Mouse (Mus musculus): Measurements from ENCODE around the gene Lamb3. TPM values are rescaled to one million over a fixed set of nuclear protein-coding genes. Genes with fewer than 3 reads are reported as not detected.

The Lamb3 gene
- total RNA-seq, 2 experiments from 2014 or later = 8.5 to 13.5 TPM

DNA sequence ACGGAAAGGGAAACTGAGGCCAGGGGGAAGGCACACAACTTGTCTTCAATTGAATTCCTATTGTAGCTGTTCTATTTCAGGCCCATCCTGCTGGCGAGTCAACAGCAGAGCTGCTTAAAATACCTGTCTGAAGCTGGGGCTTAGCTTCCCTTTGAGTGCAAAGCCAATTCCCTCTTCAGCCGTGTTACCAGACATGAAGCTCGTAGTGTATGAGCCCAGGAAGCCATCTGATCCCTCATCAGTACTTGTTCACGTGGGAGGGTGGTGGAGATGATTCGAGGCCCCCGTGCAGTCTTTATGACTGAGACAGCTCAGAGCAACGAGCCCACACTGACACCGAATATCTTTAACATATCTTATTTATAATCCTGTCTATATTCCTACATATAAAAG is 108.9 kb downstream of the Lamb3 start:
- DNase-seq = peak in 1 of 2 experiments; percentile 70

- DNase-seq = peak; percentile 87 to 94
Measured at GRCm38 (mm10) chr1:193317159-193317559, 109.7 kb downstream of the Lamb3 start.

DNA sequence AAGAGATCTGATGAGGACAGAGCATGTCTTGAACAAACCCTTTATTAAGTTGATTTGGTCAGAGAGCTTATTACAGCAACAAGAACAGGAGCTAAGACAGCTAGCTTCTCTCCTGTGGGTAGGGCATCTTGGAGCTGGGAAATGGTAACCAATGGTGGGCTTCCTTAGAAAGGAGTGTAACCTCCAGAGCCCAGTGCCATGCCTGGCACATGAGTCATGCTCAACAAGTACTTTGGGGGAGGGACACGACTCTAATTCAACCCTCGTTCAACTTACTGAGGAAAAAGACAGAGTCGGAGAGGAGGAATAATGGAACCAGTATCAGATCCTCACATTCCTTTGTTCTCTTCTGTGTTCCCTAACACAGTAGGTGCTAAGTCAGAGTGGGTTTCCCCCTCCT is 112.2 kb downstream of the Lamb3 start:
- DNase-seq = no peak

GRCm38 (mm10) chr1:193320398-193320797 is 112.9 kb downstream of the Lamb3 start:
- DNase-seq = no peak

DNA sequence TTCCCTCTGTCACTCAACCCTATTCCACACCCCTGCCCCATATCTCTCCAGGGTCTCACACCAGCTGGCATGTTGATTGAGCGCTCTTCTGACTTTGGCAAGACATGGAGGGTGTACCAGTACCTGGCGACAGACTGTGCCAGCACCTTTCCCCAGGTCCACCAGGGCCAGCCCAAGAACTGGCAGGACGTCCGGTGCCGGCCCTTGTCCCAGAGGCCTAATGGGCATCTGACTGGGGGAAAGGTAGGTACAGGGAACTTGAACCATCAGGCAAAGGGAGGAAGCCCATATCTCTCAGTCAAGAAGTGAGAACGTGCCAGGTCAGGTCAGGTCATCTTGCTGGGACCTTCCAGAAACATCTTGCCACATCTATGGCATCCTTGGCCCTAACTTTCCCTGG is 116.2 kb downstream of the Lamb3 start:
- no peak for DNase-seq

DNA sequence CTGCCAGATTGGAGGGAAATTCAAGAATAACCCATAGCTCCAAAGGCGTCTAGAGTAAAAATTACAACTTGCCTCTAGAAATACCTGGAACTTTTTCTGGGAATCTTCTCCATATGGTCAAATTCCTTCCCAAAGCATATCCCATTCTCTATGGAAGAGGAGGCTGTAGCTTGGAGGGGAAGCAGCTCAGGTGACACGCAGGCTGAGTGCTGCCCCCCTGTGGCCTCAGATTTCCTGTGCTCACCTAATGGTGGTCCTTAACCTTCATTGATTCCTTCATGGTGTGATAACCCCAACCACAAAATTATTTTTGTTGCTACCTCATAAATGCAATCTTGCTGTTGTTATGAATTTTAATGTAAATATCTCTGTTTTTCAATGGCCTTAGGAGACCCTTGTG is 116.7 kb downstream of the Lamb3 start:
- peak in 1 of 2 experiments; percentile 75 for DNase-seq

- no peak for DNase-seq
Measured at GRCm38 (mm10) chr1:193325891-193326290, 118.4 kb downstream of the Lamb3 start.

- DNase-seq = peak; percentile 47
Measured at GRCm38 (mm10) chr1:193326456-193327145, 119.1 kb downstream of the Lamb3 start.

GRCm38 (mm10) chr1:193327216-193327615 is 119.7 kb downstream of the Lamb3 start:
- DNase-seq = no peak

DNA sequence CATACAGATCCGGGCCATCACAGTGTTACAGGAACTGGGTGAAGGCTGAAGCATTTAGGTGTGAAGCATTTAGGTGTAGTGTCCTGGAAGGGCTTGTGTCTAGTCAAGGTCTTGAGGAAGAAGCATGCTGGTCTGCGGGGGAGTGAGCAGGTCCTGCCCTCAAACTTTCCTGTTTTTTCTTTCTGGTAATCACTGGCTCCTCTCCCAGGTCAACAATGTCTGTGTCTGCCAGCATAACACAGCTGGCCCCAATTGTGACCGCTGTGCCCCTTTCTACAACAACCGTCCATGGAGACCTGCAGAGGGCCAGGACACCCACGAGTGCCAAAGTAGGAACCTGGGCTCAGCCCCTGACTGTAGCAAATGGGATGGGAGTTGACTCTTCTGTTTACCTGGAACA is 120.2 kb downstream of the Lamb3 start:
- DNase-seq = no peak

DNA sequence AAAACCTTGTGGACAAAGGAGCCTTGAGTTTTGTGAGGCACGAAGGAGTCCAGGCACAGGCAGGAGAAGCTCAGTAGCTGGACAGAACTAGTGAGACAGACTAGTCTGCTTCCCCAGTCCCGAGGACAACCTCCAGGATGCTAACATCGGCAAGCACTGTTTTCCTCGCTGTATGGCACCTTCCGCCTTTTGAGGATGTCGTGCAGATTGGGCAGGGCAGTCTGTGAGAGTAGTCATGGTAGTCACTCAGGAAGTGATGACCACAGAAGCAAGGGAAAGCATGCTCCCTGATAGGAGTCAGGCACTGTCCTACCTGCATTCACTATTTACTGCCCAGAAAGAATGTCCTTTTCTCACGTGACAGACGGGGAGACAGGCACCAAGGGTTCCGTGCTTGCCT is 122.1 kb downstream of the Lamb3 start:
- DNase-seq = no peak

- DNase-seq = peak; percentile 79 to 83
Measured at GRCm38 (mm10) chr1:193330172-193330571, 122.7 kb downstream of the Lamb3 start.

- no peak for DNase-seq
Measured at GRCm38 (mm10) chr1:193330626-193331025, 123.1 kb downstream of the Lamb3 start.

DNA sequence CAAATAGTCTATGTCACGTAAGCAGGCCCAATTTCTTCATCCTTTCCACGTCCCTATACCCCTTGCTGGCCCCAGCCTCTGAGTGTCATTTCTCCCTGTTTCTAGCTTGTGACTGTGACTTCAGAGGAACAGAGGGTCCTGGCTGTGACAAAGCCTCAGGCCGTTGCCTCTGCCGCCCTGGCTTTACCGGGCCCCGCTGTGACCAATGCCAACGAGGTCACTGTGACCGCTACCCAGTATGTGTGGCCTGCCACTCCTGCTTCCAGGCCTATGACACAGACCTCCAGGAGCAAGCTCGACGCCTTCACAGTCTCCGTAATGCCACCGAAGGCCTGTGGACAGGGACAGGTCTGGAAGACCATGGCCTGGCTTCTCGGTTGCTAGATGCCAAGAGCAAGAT is 124.5 kb downstream of the Lamb3 start:
- peak; percentile 32 to 43 for DNase-seq

- peak; percentile 48 to 70 for DNase-seq
Measured at GRCm38 (mm10) chr1:193332671-193333070, 125.2 kb downstream of the Lamb3 start.

- peak in 1 of 2 experiments; percentile 30 for DNase-seq
Measured at GRCm38 (mm10) chr1:193333776-193334175, 126.3 kb downstream of the Lamb3 start.

GRCm38 (mm10) chr1:193334546-193334945 is 127.0 kb downstream of the Lamb3 start:
- peak in 1 of 2 experiments; percentile 27 for DNase-seq

- peak; percentile 83 to 85 for DNase-seq
Measured at GRCm38 (mm10) chr1:193336122-193337017, 128.9 kb downstream of the Lamb3 start.

- no peak for DNase-seq
Measured at GRCm38 (mm10) chr1:193337018-193337321, 129.5 kb downstream of the Lamb3 start.

GRCm38 (mm10) chr1:193337787-193338310 is 130.3 kb downstream of the Lamb3 start:
- DNase-seq = no peak

DNA sequence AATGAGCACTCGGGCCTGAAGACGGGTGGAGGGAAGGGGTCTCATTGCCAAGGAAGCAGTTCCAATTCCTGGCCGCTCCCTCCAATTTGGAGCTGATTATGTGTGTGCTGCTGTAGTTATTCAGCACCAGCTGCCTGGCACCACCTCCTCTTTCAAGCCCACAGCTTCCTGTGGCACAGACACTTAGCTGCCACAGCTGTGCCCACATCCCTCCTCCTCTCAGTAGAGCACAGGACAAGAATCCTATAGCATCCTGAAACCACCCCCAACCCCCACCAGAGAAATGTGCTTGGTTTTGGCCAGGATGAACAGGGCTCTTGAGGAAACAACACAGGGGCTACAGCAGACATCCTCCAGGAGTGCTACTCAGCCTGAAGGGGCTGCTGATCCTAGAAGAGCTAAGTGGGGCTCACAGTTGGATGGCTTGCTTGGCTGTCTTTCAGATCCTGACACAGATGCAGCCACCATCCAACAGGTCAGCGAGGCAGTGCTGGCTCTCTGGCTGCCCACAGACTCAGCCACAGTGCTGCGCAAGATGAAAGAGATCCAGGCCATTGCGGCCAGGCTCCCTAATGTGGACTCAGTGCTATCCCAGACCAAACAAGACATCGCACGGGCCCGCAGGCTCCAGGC is 131.0 kb downstream of the Lamb3 start:
- no peak for DNase-seq

- no peak for DNase-seq
Measured at GRCm38 (mm10) chr1:193342198-193342946, 134.9 kb downstream of the Lamb3 start.
